Mouse (Mus musculus): ENCODE measurements around the gene Kctd4. TPM values are rescaled to one million over a fixed set of nuclear protein-coding genes. Genes with fewer than 3 reads are reported as not detected.

The Kctd4 gene
- polyA plus RNA-seq (2017; shearing (Covaris generic)): 0.78 TPM

DNA sequence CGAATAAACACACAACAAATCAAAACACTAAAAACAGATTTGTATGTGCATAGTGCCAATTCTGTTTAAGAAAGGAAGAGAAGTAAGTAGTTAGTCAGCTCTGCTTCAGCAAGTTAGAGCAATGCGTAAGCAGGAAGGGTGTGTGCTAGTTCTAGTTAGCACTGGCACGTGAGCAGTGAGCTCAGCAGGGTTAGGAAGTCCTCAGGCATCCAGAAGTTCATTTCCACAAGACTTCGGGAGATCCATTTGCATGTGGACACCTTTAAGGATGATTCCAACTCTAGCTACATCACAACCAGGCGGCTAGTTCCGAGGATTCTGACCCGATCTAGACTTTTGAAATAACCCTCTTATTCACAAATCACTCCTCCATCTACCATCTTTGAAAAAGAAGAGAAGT is at the start of gene Kctd4:
TSS of gene Kctd4 (plus strand) at position 244 of the 400 bp plus-strand sequence.

DNA sequence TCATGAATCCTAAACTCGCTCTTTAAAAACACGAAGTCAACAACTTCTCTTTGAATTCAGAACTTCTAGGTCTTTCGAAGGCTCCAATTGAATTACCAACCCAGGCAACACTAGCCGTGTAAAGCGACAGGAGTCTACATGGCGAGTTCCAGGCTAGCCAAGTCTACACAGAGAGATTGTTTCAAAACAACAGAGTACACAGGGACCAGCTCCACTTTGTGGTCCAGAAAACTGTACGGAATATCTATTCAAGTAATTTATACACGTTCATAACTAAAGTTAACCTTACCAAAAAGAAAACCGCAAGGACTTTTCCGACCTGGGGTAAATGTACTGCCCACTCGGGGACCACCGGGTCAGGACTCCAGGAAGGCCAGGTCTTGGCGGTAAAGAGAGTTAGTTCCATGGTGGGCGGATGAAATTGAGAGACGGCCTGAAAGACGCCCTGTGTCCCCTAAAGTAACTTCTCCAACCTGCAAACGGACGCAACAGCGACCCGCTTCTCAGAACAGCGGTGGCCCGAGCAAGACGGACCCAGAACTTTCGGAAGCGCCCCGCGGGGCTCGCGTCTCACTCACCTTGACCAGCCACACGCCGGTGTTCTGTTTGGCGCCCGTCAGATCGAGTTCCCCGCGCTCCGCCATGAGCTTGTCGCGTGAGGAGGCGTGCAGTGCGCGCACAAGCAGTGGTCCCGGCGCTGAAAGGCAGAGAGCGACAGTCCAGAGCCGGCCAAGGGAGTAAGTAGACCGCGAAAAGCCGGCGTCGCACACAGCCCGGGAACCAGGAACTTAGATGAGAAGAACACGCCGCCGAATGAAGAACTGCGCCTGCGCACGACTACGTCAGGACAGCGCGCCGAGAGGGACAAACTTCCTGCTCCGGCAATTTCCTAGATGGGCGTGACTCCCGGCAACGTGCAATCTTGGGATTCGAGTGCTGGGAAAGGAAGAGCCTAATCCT is 55.6 kb downstream of the Kctd4 start, which contains the start of gene Gtf2f2:
TSS of gene Gtf2f2 (minus strand) at position 764 of the 960 bp plus-strand sequence.

Other genes with a start within 250 kb of the Kctd4 start
- gene Cog3, start 200.5 kb upstream of the Kctd4 start, polyA plus RNA-seq (2017; shearing (Covaris generic)): 34.1 TPM
- gene Slc25a30, start 168.0 kb upstream of the Kctd4 start, polyA plus RNA-seq (2017; shearing (Covaris generic)): 11.4 TPM
- 1,647 TPM for gene Tpt1, start 109.9 kb upstream of the Kctd4 start, polyA plus RNA-seq (2017; shearing (Covaris generic))
- gene Gtf2f2, start 55.9 kb downstream of the Kctd4 start, polyA plus RNA-seq (2017; shearing (Covaris generic)): 36.5 TPM
- 10.7 TPM for gene Gpalpp1, start 155.8 kb downstream of the Kctd4 start, polyA plus RNA-seq (2017; shearing (Covaris generic))
- 13.2 TPM for gene Nufip1, start 155.9 kb downstream of the Kctd4 start, polyA plus RNA-seq (2017; shearing (Covaris generic))